Mouse (Mus musculus) neural tube, embryonic 13.5 days (tissue): ENCODE measurements at regions not wholly inside any gene's neighbourhood (a gene's known extent, or its start where the extent isn't known, plus 50 kb on each side); places are given as distances from the start of the nearest gene placed in this dataset.

ENCODE experiments used
- ATAC-seq: fragments of 200-750 bp; cut with Nextera tagmentation; 2 replicates; pipeline ENCODE4 v1.8.0; 2017; ENCODE audit warnings: low read depth, mild to moderate bottlenecking, moderate TSS enrichment, moderate library complexity
- H3K27ac ChIP-seq: fragments of 300-500 bp; sonication (generic); replicated peaks from 2 replicates; pipeline ENCODE4 v1.5.1; 2015; ENCODE audit warnings: moderate library complexity, mild to moderate bottlenecking, inconsistent platforms
- H3K27me3 ChIP-seq: fragments of 300-500 bp; sonication (generic); 2 replicates; pipeline ENCODE4 v1.6.1; 2015; ENCODE audit warnings: mild to moderate bottlenecking, inconsistent platforms
- H3K36me3 ChIP-seq: fragments of 300-500 bp; sonication (generic); 2 replicates; pipeline ENCODE4 v1.6.1; 2015; ENCODE audit warnings: mild to moderate bottlenecking, inconsistent platforms
- H3K4me1 ChIP-seq: fragments of 300-500 bp; sonication (generic); replicated peaks from 2 replicates; pipeline ENCODE4 v1.6.1; 2015; ENCODE audit warnings: inconsistent platforms
- H3K4me2 ChIP-seq: fragments of 300-500 bp; sonication (generic); 2 replicates; pipeline ENCODE4 v1.6.1; 2015; ENCODE audit warnings: inconsistent platforms, mild to moderate bottlenecking, moderate library complexity
- H3K4me3 ChIP-seq: fragments of 300-500 bp; sonication (generic); 2 replicates; pipeline ENCODE4 v1.5.1; 2015; ENCODE audit warnings: mild to moderate bottlenecking, inconsistent platforms
- H3K9ac ChIP-seq: fragments of 300-500 bp; sonication (generic); 2 replicates; pipeline ENCODE4 v1.6.1; 2015; ENCODE audit warnings: moderate library complexity, mild to moderate bottlenecking, inconsistent platforms
- H3K9me3 ChIP-seq: fragments of 300-500 bp; sonication (generic); 2 replicates; pipeline ENCODE4 v1.6.1; 2016; ENCODE audit warnings: inconsistent platforms
- WGBS: fragments of 180-500 bp; shearing (Covaris S2); methylation state at CpG from one replicate; pipeline ENCODE4 v1.1.7; 2015; 5-methylcytosine and 5-hydroxymethylcytosine counted together

GRCm38 (mm10) chr4:110038696-110039095 lies 60.8 kb downstream of the Dmrta2 start:
- Histone ChIP-seq H3K27ac (no peak overlapping the region), H3K27me3 (no peaks in the 10 kb centered on the region), H3K9me3 (no peaks in the 10 kb centered on the region), H3K4me3 (no peak overlapping the region), H3K9ac (no peak overlapping the region), H3K4me1 (no peaks in the 10 kb centered on the region), H3K36me3 (no peaks in the 10 kb centered on the region), H3K4me2 (no peak overlapping the region)
- no peak for ATAC-seq
- WGBS: 67% methylated on average over 5 of the region's 5 CpGs

GRCm38 (mm10) chr4:110044851-110045618 lies 67.2 kb downstream of the Dmrta2 start:
- Histone ChIP-seq H3K4me1 (no peaks in the 10 kb centered on the region), H3K27me3 (no peaks in the 10 kb centered on the region), H3K36me3 (no peaks in the 10 kb centered on the region), H3K9ac (no peak overlapping the region), H3K4me3 (no peak overlapping the region), H3K9me3 (no peaks in the 10 kb centered on the region), H3K4me2 (no peak overlapping the region), H3K27ac (no peak overlapping the region)
- WGBS: 92% methylated on average over 17 of the region's 17 CpGs
- ATAC-seq: no peak

GRCm38 (mm10) chr4:110045651-110046269 lies 67.9 kb downstream of the Dmrta2 start:
- whole genome bisulfite sequencing: 75% methylated on average over 12 of the region's 12 CpGs
- no peaks in the 10 kb centered on the region for H3K9me3 ChIP-seq
- no peak for ATAC-seq
- H3K27ac ChIP-seq: no peak overlapping the region
- no peak overlapping the region for H3K4me3 ChIP-seq
- no peaks in the 10 kb centered on the region for H3K36me3 ChIP-seq
- peaks cover 6% of the 10 kb centered on the region; the same call in 1 of the 2 replicates for H3K4me1 ChIP-seq
- H3K27me3 ChIP-seq: no peaks in the 10 kb centered on the region
- no peak overlapping the region for H3K9ac ChIP-seq
- H3K4me2 ChIP-seq: no peak overlapping the region

- H3K4me2 ChIP-seq: no peak overlapping the region
- no peaks in the 10 kb centered on the region for H3K9me3 ChIP-seq
- H3K9ac ChIP-seq: no peak overlapping the region
- no peak overlapping the region for H3K27ac ChIP-seq
- no peak overlapping the region for H3K4me3 ChIP-seq
- WGBS: 78% methylated on average over 11 of the region's 11 CpGs
- H3K4me1 ChIP-seq: peaks cover 11% of the 10 kb centered on the region
- ATAC-seq: no peak
- no peaks in the 10 kb centered on the region for H3K27me3 ChIP-seq
- no peaks in the 10 kb centered on the region for H3K36me3 ChIP-seq
These were observed 68.4 kb downstream of the Dmrta2 start for GRCm38 (mm10) chr4:110046270-110046651.

- H3K4me2 ChIP-seq: peak overlapping the region; percentile 74
- peak overlapping the region; percentile 46 for H3K4me3 ChIP-seq
- H3K27ac ChIP-seq: peak overlapping the region; percentile 82
- no peaks in the 10 kb centered on the region for H3K36me3 ChIP-seq
- peaks cover 21% of the 10 kb centered on the region for H3K4me1 ChIP-seq
- H3K9me3 ChIP-seq: no peaks in the 10 kb centered on the region
- H3K9ac ChIP-seq: peak overlapping the region; percentile 72
- peak; percentile 94 for ATAC-seq
- H3K27me3 ChIP-seq: no peaks in the 10 kb centered on the region
- 3% methylated on average over 40 of the region's 40 CpGs for WGBS
These were observed 72.8 kb downstream of the Dmrta2 start for GRCm38 (mm10) chr4:110050393-110051280.

- ATAC-seq: peak; percentile 52; the same call in 1 of the 2 replicates
These were observed 73.4 kb downstream of the Dmrta2 start for GRCm38 (mm10) chr4:110051281-110051665.

GRCm38 (mm10) chr4:110051872-110052271 lies 74.0 kb downstream of the Dmrta2 start:
- no peaks in the 10 kb centered on the region for H3K36me3 ChIP-seq
- no peaks in the 10 kb centered on the region for H3K9me3 ChIP-seq
- 38% methylated on average over 10 of the region's 10 CpGs for WGBS
- no peaks in the 10 kb centered on the region for H3K27me3 ChIP-seq
- H3K4me3 ChIP-seq: no peak overlapping the region
- 0 out of 2 replicates have a peak overlapping the region, but pooled peaks have one; percentile 6 for H3K9ac ChIP-seq
- peaks cover 21% of the 10 kb centered on the region for H3K4me1 ChIP-seq
- ATAC-seq: no peak
- peak overlapping the region; percentile 82 for H3K27ac ChIP-seq
- H3K4me2 ChIP-seq: 0 out of 2 replicates have a peak overlapping the region, but pooled peaks have one; percentile 74

More at GRCm38 (mm10) chr4:110051281-110051665, 73.4 kb downstream of the Dmrta2 start:
- Histone ChIP-seq H3K4me2 (peak overlapping the region; percentile 74), H3K9ac (peak overlapping the region; percentile 72), H3K9me3 (no peaks in the 10 kb centered on the region), H3K36me3 (no peaks in the 10 kb centered on the region), H3K4me3 (peak overlapping the region; percentile 46), H3K27ac (peak overlapping the region; percentile 82), H3K4me1 (peaks cover 21% of the 10 kb centered on the region), H3K27me3 (no peaks in the 10 kb centered on the region)
- WGBS: 14% methylated on average over 12 of the region's 12 CpGs

- H3K27me3 ChIP-seq: no peaks in the 10 kb centered on the region
- H3K4me2 ChIP-seq: no peak overlapping the region
These were observed 75.1 kb downstream of the Dmrta2 start for GRCm38 (mm10) chr4:110052998-110053397.

GRCm38 (mm10) chr4:110073836-110074235 lies 96.0 kb downstream of the Dmrta2 start:
- Histone ChIP-seq H3K36me3 (no peaks in the 10 kb centered on the region), H3K9me3 (no peaks in the 10 kb centered on the region)
- no peak for ATAC-seq

More at GRCm38 (mm10) chr4:110052998-110053397, 75.1 kb downstream of the Dmrta2 start:
- Histone ChIP-seq H3K27ac (no peak overlapping the region), H3K36me3 (no peaks in the 10 kb centered on the region), H3K9me3 (no peaks in the 10 kb centered on the region), H3K4me3 (no peak overlapping the region), H3K9ac (no peak overlapping the region), H3K4me1 (peaks cover 21% of the 10 kb centered on the region)
- ATAC-seq: no peak
- 87% methylated on average over 4 of the region's 4 CpGs for WGBS

GRCm38 (mm10) chr4:110083371-110083770 lies 105.5 kb downstream of the Dmrta2 start:
- Histone ChIP-seq H3K27me3 (no peaks in the 10 kb centered on the region), H3K4me1 (peaks cover 13% of the 10 kb centered on the region), H3K9ac (no peak overlapping the region), H3K4me2 (no peak overlapping the region), H3K36me3 (no peaks in the 10 kb centered on the region), H3K9me3 (no peaks in the 10 kb centered on the region), H3K27ac (no peak overlapping the region), H3K4me3 (no peak overlapping the region)
- ATAC-seq: no peak

More at GRCm38 (mm10) chr4:110073836-110074235, 96.0 kb downstream of the Dmrta2 start:
- Histone ChIP-seq H3K27ac (no peak overlapping the region), H3K4me2 (no peak overlapping the region), H3K9ac (no peak overlapping the region), H3K4me3 (no peak overlapping the region), H3K27me3 (no peaks in the 10 kb centered on the region), H3K4me1 (no peaks in the 10 kb centered on the region)
- 90% methylated on average over 3 of the region's 3 CpGs for WGBS

- no peak overlapping the region for H3K9ac ChIP-seq
- 0 out of 2 replicates have a peak overlapping the region, but pooled peaks have one; percentile 10 for H3K27ac ChIP-seq
- no peak overlapping the region for H3K4me3 ChIP-seq
- peaks cover 13% of the 10 kb centered on the region for H3K4me1 ChIP-seq
- H3K4me2 ChIP-seq: no peak overlapping the region
- ATAC-seq: peak; percentile 71
- H3K27me3 ChIP-seq: no peaks in the 10 kb centered on the region
- no peaks in the 10 kb centered on the region for H3K36me3 ChIP-seq
- no peaks in the 10 kb centered on the region for H3K9me3 ChIP-seq
- WGBS: 35% methylated on average over 9 of the region's 9 CpGs
These were observed 109.9 kb downstream of the Dmrta2 start for GRCm38 (mm10) chr4:110087570-110088247.
